Mouse (Mus musculus) v-Abl transformed pro-B cells (cell line): Measurements from ENCODE around the gene Sema4a.

Source experiments
- in situ Hi-C, 2 experiments: fragments of 400-800 bp; cut with MboI; formaldehyde crosslinking; loops; one replicate each; pipeline ENCODE4 v1.15.1; 2025; ENCODE audit not compliant: unreplicated experiment in 2 of 2

Sema4a gene

GRCm38 (mm10) chr3:88408953-88409352, 52.0 kb downstream of the Sema4a start:
- in situ Hi-C loops, result loop anchor here (5.0 to 10.0 kb wide), 5 partner anchors 54 to 113 kb away; no protein-coding TSS in a partner anchor

GRCm38 (mm10) chr3:88407529-88407928, 53.5 kb downstream of the Sema4a start:
- in situ Hi-C loops, result loop anchor here (5.0 to 10.0 kb wide), 5 partner anchors 53 to 115 kb away; no protein-coding TSS in a partner anchor

- in situ Hi-C loops, result loop anchor here (5.0 to 10.0 kb wide), 5 partner anchors 52 to 115 kb away; no protein-coding TSS in a partner anchor
These were observed 53.9 kb downstream of the Sema4a start for GRCm38 (mm10) chr3:88407090-88407489.

GRCm38 (mm10) chr3:88403522-88404230, 57.3 kb downstream of the Sema4a start:
- in situ Hi-C loops, result loop anchor here (5.0 to 10.0 kb wide), 2 partner anchors 46 to 49 kb away; no protein-coding TSS in a partner anchor

GRCm38 (mm10) chr3:88398666-88399065, 62.3 kb downstream of the Sema4a start:
- in situ Hi-C loops, result no loop called here

GRCm38 (mm10) chr3:88395742-88396141, 65.2 kb downstream of the Sema4a start:
- in situ Hi-C loops, result no loop called here

- in situ Hi-C loops, result no loop called here
These were observed 65.7 kb downstream of the Sema4a start for GRCm38 (mm10) chr3:88395288-88395687.

GRCm38 (mm10) chr3:88393776-88394375, 67.1 kb downstream of the Sema4a start:
- in situ Hi-C loops, result no loop called here
